Mouse (Mus musculus): ENCODE results near the gene Chaf1a. TPM values are rescaled to one million over a fixed set of nuclear protein-coding genes. Genes with fewer than 3 reads are reported as not detected.

The Chaf1a gene
- polyA plus RNA-seq, 1 experiment, result 0.99 TPM

GRCm38 (mm10) chr17:56026881-56027280 is 13.4 kb upstream of the Chaf1a start:
- Histone ChIP-seq H3K4me3 (ENCODE audit: insufficient read depth, low read depth, low read length) (no peak overlapping the region), H3K4me1 (ENCODE audit: control insufficient read depth, insufficient read depth, insufficient read length, low read length) (peaks cover 66% of the 10 kb centered on the region)

DNA sequence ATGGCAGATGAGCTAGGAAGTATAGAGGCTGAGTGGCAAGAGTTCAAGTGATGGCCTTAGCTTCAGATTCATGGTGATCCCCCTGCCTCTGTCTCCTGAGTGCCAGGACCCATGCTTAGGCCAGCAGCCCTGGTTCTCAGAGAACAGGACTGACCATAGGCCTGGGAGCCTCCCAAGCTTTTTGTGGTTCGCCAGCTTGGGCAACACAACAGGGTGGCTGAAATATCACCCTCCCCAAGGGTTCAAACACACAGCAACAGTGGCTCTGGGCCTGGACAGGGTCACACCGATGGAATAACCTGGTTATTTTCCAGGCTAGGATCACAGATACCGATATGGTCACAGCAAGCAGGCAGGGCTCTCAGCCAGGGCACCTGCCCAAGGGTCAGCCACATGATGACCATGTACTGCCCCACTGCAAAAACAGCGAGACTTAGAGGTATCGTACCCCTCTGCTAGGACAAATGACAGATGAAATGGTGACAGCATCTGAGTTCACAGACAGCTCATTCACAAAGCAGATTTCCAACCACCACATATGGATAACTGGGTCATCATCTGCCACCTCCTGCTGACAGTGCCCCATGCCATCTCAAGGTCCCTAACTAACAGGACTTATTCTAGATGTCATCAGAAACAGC is 12.3 kb upstream of the Chaf1a start:
- no peak overlapping the region for H3K4me3 ChIP-seq (ENCODE audit: insufficient read depth, low read depth, low read length)
- H3K27ac ChIP-seq (replicated peaks; ENCODE audit: low read depth, low read length), result no peak overlapping the region
- peaks cover 58% of the 10 kb centered on the region for H3K4me1 ChIP-seq (ENCODE audit: control insufficient read depth, insufficient read depth, insufficient read length, low read length)

More at GRCm38 (mm10) chr17:56026881-56027280, 13.4 kb upstream of the Chaf1a start:
- H3K27ac ChIP-seq (replicated peaks; ENCODE audit: low read depth, low read length), result no peak overlapping the region

GRCm38 (mm10) chr17:56030238-56030870 is 9.9 kb upstream of the Chaf1a start:
- peaks cover 44% of the 10 kb centered on the region for H3K4me1 ChIP-seq (ENCODE audit: control insufficient read depth, insufficient read depth, insufficient read length, low read length)
- H3K27ac ChIP-seq (replicated peaks; ENCODE audit: low read depth, low read length), result peak overlapping the region; percentile 4; the same call in 1 of the 2 replicates
- no peak overlapping the region for H3K4me3 ChIP-seq (ENCODE audit: insufficient read depth, low read depth, low read length)

GRCm38 (mm10) chr17:56030919-56031318 is 9.3 kb upstream of the Chaf1a start:
- H3K4me3 ChIP-seq (ENCODE audit: insufficient read depth, low read depth, low read length), result no peak overlapping the region
- peaks cover 44% of the 10 kb centered on the region for H3K4me1 ChIP-seq (ENCODE audit: control insufficient read depth, insufficient read depth, insufficient read length, low read length)

GRCm38 (mm10) chr17:56031431-56031830 is 8.8 kb upstream of the Chaf1a start:
- peaks cover 41% of the 10 kb centered on the region for H3K4me1 ChIP-seq (ENCODE audit: control insufficient read depth, insufficient read depth, insufficient read length, low read length)
- H3K4me3 ChIP-seq (ENCODE audit: insufficient read depth, low read depth, low read length), result no peak overlapping the region
- no peak overlapping the region; the same call in 1 of the 2 replicates for H3K27ac ChIP-seq (replicated peaks; ENCODE audit: low read depth, low read length)

More at GRCm38 (mm10) chr17:56030919-56031318, 9.3 kb upstream of the Chaf1a start:
- H3K27ac ChIP-seq (replicated peaks; ENCODE audit: low read depth, low read length), result peak overlapping the region; percentile 4; the same call in 1 of the 2 replicates

GRCm38 (mm10) chr17:56032127-56032733 is 8.0 kb upstream of the Chaf1a start:
- no peak overlapping the region for H3K27ac ChIP-seq (replicated peaks; ENCODE audit: low read depth, low read length)
- no peak overlapping the region for H3K4me3 ChIP-seq (ENCODE audit: insufficient read depth, low read depth, low read length)
- H3K4me1 ChIP-seq (ENCODE audit: control insufficient read depth, insufficient read depth, insufficient read length, low read length), result peaks cover 33% of the 10 kb centered on the region

DNA sequence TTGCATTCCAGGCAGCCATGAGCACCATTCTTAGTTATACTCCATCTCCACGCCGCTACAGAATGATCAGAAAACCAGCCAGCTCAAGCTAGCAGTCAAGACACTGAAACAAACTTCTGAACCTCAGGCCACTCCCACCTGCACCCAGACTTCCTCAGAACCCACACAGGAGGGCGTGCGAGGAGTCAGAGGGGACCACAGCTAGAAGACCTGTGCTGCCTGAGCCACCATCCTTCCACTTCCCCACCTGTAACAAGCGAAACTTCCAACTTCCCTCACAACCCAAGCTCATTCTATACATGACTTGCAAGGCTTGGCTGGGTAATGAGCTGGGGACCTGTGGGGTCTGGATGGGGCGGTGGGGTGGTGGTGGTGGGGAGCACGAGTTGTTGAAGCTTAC is 7.4 kb upstream of the Chaf1a start:
- no peak overlapping the region for H3K27ac ChIP-seq (replicated peaks; ENCODE audit: low read depth, low read length)
- peaks cover 27% of the 10 kb centered on the region for H3K4me1 ChIP-seq (ENCODE audit: control insufficient read depth, insufficient read depth, insufficient read length, low read length)
- no peak overlapping the region for H3K4me3 ChIP-seq (ENCODE audit: insufficient read depth, low read depth, low read length)

- H3K27ac ChIP-seq (replicated peaks; ENCODE audit: low read depth, low read length), result no peak overlapping the region
- peak overlapping the region; percentile 15; the same call in 1 of the 2 replicates for H3K4me3 ChIP-seq (ENCODE audit: insufficient read depth, low read depth, low read length)
- peaks cover 23% of the 10 kb centered on the region for H3K4me1 ChIP-seq (ENCODE audit: control insufficient read depth, insufficient read depth, insufficient read length, low read length)
These were observed 6.1 kb upstream of the Chaf1a start for GRCm38 (mm10) chr17:56034040-56034725.

DNA sequence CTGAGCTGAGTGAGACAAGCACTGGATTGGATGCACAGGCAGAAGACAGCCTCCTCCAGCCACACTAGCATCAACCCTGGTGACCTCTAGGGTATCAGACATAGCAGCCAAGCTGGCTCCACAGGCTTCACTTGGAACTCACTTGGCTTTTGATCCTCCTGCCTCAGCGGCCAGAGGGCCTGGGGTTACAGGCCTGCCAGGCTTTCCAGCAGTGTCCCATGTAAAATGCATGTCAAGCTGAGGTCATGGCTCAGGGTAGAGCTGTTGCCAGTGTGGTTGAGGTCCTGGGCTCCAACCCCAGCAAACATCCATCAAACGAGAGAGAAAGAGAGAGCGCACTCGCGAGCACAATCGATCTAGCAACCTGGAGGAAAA is 5.5 kb upstream of the Chaf1a start:
- Histone ChIP-seq H3K4me1 (ENCODE audit: control insufficient read depth, insufficient read depth, insufficient read length, low read length) (peaks cover 19% of the 10 kb centered on the region), H3K4me3 (ENCODE audit: insufficient read depth, low read depth, low read length) (peak overlapping the region; percentile 15), H3K27ac (replicated peaks; ENCODE audit: low read depth, low read length) (0 out of 2 replicates have a peak overlapping the region, but pooled peaks have one; percentile 5)

- peak overlapping the region; percentile 15 for H3K4me3 ChIP-seq (ENCODE audit: insufficient read depth, low read depth, low read length)
- H3K4me1 ChIP-seq (ENCODE audit: control insufficient read depth, insufficient read depth, insufficient read length, low read length), result peaks cover 16% of the 10 kb centered on the region
- no peak overlapping the region for H3K27ac ChIP-seq (replicated peaks; ENCODE audit: low read depth, low read length)
These were observed 5.0 kb upstream of the Chaf1a start for GRCm38 (mm10) chr17:56035216-56035615.

DNA sequence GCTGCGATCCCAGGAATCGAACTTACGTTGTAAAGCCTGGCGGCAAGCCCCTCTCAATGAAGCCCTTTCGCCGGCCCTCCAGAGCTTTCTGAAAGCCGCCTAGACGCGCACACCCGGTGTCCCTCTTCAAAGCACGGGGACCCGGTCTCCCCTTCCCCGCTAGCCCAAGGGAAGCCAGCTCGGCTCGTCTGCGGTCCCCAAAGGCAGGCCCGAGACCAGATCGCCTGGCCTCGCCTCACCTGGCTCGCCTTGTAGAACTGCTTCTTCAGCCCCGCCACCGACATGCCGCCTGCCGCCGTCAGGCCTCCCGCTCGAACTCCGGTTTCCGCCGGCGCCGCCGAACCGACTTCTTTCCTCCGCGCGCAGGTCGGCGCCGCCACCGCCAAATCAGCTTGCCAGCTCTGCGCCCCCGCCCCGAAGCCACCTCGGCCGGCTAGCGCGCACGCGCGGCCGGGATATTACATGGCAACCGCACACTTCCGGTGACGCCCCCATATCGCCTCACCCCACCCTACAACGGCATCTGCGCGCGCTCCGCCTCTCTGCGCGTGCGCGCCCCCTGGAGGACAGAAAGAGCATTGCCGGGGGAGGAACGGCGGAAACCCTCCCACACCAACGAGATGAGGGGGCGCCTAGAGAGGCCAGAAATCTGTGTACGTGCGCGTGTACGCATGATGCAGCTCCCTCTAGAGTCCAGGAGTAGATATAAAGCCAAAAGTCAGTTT is 3.9 kb upstream of the Chaf1a start, which contains the start of gene Sh3gl1:
Gene Sh3gl1, minus strand, starts transcription at position 460 of the 725 bp plus-strand sequence.
- peak within 1 kb of the TSS; percentile 87 for H3K27ac ChIP-seq (replicated peaks; ENCODE audit: low read depth, low read length)
- peak within 1 kb of the TSS; percentile 92 for H3K4me3 ChIP-seq (ENCODE audit: insufficient read depth, low read depth, low read length)
- H3K4me1 ChIP-seq (ENCODE audit: control insufficient read depth, insufficient read depth, insufficient read length, low read length), result peaks cover 9% of the 10 kb centered on the region

- H3K4me1 ChIP-seq (ENCODE audit: control insufficient read depth, insufficient read depth, insufficient read length, low read length), result peaks cover 9% of the 10 kb centered on the region
- H3K27ac ChIP-seq (replicated peaks; ENCODE audit: low read depth, low read length), result peak overlapping the region; percentile 18; the same call in 1 of the 2 replicates
These were observed 3.3 kb upstream of the Chaf1a start for GRCm38 (mm10) chr17:56036901-56037287.

GRCm38 (mm10) chr17:56038583-56039261 is 1.5 kb upstream of the Chaf1a start:
- Histone ChIP-seq H3K27ac (replicated peaks; ENCODE audit: low read depth, low read length) (no peak overlapping the region), H3K4me1 (ENCODE audit: control insufficient read depth, insufficient read depth, insufficient read length, low read length) (peaks cover 9% of the 10 kb centered on the region), H3K4me3 (ENCODE audit: insufficient read depth, low read depth, low read length) (no peak overlapping the region)

More at GRCm38 (mm10) chr17:56036901-56037287, 3.3 kb upstream of the Chaf1a start:
- peak overlapping the region; percentile 50 for H3K4me3 ChIP-seq (ENCODE audit: insufficient read depth, low read depth, low read length)

DNA sequence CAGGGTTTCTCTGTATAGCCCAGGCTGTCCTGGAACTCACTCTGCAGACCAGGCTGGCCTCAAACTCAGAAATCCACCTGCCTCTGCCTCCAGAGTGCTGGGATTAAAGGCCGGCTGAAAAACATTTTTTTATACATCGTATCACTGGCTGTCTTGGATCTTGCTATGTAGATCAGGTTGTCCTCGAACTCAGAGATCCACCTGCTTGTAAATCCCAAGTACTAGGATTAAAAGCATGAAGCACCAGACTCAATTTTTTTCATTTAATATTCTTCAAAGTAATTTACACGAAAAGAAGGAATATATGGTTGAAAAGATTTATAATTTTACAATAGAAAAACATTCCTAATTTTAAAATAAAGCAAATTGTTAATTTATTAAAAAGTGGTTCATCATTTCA is 894 bp upstream of the Chaf1a start:
- no peak overlapping the region for H3K27ac ChIP-seq (replicated peaks; ENCODE audit: low read depth, low read length)
- H3K4me3 ChIP-seq (ENCODE audit: insufficient read depth, low read depth, low read length), result peak overlapping the region; percentile 29; the same call in 1 of the 2 replicates
- H3K4me1 ChIP-seq (ENCODE audit: control insufficient read depth, insufficient read depth, insufficient read length, low read length), result peaks cover 3% of the 10 kb centered on the region
